Mouse (Mus musculus): Measurements from ENCODE around the gene Arhgap18.

The Arhgap18 gene

DNA sequence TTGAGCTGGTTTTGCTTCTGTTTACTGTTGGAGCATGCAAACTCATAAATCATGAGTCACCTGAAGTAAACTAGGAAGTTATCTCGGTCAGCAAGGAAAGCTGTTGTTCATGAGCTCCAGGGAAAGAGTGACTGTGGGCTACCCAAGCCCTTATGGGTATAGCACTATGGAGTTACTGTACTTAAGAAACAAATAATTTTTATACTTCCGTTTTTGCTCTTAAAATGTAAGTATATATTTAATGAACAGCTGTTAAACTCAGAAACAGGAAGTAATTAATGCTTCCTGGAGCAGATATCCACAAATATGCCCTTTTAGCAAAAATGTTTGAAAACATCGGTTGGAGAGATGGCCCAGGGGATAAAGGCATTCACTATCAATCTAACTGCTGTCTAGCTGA lies 27.4 kb downstream of the Arhgap18 start:
- no peak for DNase-seq

DNA sequence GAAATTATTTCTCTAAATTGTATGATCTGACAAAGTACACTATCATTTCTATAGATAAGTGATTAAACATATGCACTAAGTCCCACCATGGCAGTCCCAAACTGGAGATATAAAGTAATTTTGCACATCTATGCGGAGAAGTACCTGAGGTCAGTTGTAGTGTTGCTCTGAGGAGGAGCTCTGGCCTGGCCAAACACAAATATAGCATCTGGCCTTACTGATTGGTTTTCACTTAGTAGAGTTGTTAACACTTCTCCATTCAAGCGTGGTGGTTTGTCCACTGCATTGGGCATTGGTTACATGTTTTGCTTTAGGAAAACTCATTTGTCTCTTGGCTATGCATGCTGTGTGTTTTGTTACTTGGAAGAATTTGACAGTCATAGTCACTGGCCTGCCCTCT lies 36.5 kb downstream of the Arhgap18 start:
- no peak for DNase-seq

DNA sequence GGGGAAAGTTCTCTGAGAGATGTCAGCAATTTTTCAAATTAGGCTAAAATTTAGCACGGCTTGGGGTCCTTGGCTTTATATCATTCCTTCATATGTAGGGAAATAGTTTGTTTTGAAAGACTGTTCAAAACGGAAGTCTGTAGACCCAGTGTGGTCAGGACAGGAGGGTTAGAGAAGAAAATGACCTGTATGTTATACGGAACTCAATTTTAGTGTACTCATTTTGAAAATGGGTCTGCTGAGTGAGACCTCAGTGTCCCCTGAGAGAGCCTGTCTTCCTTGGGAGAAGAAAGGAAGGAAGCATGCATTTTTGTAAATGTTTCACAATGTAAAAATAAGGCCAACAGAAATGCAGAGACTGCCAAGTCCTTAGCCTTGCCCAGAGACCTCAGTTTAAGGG lies 38.6 kb downstream of the Arhgap18 start:
- DNase-seq = no peak

DNA sequence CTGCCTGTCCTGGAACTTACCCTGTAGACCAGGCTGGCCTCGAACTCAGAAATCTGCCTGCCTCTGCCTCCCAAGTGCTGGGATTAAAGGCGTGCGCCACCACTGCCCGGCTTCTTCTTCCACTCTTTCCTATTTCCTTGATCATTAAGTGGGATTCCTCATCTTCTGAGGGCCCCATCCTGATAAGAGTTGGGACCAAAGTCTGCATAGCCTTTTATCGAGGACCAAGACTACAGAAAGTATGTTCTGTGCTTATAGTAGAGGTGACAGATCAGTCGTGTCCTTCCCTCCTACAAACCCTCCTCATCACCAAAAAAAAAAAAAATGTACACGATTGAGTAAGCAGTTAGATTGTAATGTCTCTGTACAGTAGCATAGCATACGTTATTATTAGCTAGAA lies 39.8 kb downstream of the Arhgap18 start:
- DNase-seq = no peak

DNA sequence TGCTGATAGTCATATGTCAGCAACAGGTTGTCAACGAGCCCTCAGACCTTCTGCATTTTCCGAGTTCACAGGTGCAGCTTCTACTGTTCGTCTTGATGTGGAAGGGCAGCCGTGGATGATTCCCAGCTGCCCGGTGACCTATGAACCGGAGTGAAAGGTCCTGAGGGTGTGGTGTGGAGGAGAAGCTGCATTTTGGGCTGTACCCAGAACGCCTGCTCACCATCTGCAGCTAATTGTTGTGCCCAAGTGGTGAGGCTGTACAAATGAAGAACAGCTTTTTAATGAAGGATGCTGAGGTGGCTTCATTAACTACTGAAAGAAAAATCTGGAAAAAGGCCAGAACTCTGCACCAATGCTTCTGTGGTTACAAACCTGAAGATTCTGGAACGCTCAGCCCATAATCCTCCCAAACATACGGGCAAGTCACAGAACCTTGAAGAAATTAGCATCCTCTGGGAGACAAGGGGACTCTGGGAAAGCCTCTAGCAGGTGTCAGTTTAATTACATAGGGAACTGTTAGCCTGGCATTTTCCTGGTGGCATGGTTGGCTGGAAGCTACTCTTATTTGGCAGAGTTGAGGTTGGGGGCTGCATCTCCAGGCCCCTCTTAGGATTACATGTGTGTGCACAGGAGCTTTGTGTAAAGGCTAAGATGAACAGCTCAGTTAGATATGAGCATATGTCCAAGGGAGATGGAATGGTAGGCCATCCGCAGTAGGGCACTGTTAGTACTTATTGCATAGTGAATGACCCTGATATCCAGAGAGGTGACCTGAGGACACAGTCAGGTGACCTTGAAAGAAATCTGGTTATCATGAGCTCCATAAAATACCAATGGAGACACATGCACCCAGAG lies 43.4 kb downstream of the Arhgap18 start:
- DNase-seq = no peak

DNA sequence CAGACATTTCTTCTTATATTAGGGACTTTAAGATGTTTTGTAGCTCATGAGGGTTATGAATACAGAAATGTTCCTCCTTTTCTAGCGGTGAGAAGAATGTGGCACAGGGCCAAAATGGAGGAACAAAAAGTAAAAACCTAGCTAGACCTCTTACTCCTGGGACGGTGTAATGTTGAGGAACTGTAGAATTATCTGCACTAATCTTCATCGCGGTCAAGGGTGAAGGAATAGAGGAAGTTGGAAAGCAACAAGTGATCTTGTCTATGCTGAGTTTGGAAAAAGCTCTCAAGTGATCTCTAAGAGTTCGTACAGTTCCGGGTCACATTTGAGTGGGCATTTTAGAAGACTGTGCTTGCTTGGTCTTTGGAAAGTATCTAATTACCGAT lies 44.1 kb downstream of the Arhgap18 start:
- no peak for DNase-seq

DNA sequence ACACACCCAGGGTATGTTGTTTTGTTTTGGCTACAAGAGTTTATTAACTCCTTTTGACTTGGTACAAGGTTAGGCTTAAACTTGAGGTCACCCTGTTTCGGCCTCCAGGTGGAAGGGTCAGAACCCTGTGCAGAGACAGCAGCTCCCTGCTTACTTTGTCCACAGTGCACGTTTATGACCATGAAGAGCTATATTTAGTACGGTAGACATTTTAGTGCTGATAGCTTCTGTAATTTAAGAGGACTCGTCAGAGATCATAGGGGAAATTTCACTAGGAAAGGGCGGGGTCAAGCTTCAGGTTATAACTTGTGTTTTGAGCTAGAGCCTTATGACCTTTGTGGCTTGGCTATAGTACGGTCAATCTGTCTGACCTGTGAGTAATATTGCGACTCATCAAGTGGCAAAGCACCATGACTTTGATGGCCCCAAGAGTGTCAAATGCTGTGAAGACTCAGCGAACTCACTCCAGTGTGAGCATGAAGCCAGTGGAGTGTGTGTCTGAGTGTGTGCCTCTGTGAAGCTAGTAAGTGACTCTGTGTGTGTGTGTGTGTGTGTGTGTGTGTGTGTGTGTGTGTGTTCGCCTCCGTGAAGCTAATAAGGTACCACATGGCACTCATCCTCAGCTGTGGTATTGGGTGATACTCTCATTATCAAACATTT lies 45.7 kb downstream of the Arhgap18 start:
- no peak for DNase-seq

DNA sequence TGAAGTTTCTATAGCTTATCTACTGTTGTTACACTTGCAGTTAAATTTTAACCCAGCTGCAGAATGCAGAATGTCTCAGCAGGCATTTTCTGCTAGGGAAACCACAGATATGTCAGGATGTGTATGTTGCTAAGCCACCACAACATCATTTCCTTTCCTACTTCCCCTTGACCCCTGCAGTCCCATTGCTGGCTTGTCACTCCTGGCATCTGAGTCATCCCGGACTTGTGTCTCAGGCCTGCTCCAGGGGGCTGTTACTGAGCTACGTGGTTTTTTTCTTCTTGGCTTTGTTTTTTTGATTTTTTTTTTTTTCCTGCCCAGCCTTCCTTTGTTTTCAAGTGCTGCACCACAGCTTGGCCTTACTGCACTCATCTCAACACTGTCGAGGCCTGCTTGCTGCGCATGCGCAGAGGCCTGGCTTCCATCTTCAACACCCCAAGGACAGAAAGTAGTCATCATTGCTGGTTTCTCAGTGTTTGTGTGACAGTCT lies 46.4 kb downstream of the Arhgap18 start:
- DNase-seq = peak; percentile 42

DNA sequence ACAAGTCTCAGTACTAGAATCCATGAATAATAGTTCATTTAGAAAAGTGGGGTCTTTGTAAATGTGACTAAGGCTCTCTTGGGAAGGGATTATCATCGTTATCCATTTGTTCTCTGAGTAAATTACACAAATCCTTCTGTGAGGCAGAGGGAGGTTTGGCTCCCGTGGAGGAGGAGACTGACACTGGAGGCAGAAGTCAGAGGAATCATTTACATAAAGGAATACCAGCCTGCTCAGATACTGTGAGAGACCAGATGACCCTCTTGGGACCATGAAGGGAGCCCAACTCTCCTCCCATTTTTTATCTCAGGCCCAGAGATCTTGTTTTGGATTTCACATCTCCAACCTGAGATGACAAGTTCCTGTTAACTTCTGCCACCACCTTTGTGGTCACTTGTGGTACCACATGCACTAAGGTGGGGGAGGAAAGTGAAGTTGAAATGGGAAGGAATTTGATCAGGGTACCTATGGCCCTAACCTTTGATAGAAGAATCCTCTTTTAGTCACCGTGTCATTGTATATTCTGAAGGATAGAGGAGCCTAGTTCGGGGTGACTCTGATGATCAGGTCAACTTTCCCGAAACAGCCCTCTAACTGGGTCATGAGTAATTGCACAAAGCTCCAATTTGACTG lies 51.2 kb downstream of the Arhgap18 start:
- no peak for DNase-seq

DNA sequence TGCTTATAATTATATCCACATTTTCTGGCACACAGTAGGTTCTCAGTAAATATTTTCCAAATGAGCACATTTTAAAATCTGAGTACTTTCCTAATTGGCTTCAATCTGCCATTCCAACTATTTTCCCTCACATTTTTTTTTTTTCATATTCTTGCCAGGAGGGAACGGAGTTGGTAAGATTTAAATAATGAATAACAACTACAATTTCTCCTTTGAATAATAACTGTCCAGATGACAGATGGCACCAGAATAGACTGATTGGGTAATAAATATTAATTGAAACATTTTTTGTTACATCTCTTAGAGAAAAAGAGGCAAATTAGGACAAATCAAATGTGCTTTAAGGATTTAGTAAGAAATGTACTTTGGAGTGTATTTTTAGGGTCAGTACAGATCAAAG lies 51.8 kb downstream of the Arhgap18 start:
- no peak for DNase-seq

DNA sequence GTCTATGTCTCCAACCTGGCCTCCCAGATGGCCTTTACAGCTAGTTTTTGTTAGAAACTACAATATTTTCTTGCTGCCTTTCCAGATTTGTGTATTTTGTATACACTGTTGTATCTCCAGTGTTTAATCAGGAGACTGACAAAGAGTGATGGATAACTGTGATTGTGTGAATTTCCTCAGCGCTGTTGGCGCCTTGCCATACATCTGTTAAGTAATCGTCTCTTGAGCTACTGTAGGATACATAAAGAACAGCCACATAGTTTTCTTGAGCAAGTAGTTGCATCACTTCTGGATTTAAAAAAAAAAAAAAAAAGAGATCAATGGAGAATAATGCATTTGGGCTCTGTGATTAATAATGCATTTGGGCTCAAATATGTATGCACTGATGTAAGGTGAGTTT lies 52.9 kb downstream of the Arhgap18 start:
- no peak for DNase-seq

DNA sequence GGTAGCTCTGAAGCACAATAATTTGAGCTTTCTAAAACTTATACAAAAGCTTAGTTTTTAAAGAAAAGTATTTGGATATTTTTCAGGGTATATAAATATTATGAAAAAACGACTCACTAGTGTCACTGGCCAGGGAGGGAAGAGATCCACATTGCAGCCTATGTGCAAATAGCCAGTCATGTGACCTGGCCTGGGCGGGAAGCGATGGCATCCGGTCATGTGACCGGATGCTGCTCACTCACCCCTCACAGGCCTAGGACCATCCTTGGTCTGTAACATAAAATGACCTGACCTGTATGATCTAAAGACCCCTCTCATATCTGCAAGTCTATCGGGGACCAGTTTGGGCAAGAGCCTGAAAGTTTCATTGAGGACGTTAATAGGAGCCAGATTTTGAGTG lies 56.8 kb downstream of the Arhgap18 start:
- DNase-seq = no peak

DNA sequence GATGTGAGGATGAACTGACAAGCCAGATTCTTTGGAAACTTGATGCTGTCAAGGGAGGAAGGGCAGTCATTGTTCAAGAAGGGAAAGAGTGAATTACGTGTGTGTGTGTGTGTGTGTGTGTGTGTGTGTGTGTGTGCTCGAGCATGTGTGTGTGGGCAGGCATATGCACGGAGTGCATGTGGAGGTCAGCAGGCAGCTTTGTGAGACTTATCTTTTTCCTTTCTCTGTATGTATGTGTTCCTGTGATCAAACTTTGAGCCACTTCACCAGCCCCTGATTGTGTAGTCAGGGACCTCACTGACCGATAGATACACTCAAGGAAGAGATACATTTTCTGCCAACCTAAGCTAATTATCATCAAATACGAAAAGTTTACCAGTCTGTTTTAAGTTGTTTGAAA lies 57.6 kb downstream of the Arhgap18 start:
- DNase-seq = no peak

DNA sequence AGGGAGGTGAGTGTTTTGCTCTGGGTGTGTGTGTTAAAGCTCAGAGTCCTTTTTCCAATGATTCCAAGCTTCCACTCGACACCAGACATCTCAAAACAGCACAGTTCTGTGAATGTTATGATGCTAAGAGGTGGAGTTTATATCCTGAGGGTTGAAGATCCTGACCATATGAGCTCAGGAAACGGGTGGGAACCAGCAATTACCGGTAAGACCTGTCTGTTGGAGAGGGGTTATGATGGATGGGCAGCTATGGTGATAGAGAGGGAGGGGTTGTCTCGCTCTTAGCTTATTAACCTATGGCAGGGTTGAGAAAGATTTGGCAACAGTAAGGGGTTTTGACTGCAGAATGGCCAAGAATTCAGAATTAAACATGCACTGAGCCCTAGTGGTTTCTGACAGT lies 58.1 kb downstream of the Arhgap18 start:
- DNase-seq = no peak

DNA sequence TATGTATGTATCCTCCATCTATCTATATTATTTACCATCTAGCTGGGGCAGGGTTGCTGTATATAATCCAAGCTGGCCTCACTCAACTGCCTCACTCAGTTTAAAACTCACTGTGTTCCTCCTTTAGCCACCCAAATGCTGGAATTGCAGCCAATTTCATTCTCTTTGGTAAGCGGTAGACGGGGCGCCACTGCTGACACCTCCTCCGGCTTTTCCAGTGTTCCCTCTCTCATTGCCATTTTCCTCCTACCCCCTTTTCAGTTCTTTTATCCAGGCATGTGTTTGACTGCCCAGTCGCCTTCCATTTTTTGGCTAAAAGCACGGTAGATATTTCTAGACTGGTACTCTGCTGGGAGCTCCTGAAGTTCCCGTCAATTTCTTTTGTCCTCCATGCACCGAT lies 62.4 kb downstream of the Arhgap18 start:
- DNase-seq = no peak

DNA sequence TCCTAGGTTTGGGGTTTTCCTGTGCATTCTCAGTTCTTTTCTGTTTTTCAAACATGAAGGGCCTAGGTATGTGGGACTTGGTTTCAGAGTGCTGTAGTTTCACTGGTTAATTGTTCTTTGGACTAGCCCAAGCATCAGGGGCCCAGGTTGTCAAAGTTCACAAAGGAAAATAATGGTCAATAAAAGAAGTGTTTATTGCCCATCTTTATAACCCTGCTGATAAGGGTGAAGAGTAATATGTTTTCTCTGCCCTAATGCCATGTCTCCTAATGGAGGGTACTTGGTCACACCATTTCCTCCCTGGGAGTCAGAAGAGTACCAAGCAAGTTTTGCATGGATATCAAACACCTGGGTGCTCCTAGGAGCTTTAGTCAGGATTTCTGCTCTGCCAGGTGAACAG lies 67.1 kb downstream of the Arhgap18 start:
- no peak for DNase-seq

DNA sequence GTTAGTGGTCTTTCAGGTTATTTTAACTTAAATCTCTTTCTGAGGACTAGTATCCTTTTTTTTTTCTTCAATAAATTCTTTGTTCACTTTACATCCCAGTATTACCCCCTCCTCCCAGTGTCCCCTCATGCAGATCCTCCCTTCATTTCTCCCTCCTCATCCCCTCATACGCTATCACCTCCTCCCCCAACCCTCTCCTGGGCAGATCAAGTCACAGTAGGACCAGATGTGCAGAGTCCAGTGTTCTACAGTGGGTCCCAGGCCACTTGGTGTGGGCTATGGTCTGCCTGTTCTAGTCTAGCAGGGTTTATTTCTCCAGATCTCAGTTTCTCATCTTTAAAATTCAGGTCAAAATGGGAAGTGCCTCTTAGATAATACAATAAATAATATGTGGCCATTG lies 67.7 kb downstream of the Arhgap18 start:
- DNase-seq = no peak

DNA sequence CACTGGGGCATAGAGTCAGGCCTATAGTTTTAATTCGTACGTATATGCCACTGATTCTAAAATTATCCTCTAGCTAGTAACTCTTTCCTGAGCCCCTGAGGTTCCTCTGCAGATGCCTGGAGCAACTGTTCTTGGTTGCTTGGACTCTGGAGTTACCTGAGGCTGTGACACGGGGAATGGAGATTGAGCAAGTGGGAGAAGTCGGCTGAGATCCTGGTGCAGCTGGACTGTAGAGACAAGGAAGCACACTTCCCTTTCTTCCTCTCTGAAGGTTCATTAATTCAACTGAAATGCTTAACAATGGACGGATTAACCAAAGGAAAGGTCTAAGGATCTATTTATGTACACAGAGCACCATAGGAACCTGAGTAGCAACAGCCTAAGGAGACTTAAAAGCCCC lies 70.8 kb downstream of the Arhgap18 start:
- DNase-seq = no peak

DNA sequence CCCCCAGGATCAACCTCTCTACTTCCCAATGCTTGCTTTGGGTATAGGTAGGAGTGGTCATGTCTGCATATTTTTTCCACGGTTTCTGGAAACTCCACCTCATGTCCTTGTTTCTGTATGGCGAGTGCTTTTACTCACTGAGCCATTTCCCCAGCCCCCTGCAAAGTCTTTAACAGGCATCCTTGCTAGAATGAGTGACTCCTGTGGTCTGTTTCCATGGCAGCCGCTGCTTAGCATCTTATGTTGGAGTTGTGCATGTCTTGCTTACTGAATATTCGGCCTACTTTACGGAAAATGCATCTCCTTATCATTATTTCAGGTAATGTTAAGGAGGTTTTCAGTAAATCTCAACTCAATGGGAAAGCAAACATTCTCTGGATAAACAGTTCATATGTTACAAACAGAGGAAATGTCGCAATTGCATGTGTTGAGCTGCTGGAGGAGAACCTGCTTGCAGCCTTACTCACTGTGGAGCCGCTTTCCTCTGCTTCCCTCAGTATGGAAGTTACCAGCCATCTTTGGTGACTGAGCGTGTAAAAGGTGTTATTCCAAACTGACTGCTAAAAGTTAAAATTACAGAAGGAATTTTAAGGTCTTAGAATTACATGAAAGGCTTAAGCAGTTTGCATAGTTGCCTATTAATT lies 72.1 kb downstream of the Arhgap18 start:
- DNase-seq = no peak

DNA sequence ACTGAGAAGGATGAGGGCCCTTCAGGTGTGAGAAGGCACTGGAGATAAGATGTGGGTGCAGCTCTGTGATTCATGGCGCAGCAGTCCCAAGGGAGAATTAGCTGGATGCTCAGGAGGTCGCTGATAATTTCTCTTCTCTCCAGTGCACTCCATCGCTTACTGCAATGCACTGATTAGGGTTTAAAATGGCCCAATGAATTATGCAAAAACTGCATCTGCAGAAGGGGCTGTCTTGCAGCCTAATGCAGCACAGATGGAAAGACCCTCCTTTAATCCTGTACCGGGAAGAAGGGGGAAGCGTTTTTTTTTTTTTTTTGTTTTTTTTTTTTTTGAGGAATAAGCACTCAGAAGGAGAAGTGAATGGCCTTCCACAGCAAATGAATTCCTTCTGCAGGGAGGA lies 74.1 kb downstream of the Arhgap18 start:
- no peak for DNase-seq

DNA sequence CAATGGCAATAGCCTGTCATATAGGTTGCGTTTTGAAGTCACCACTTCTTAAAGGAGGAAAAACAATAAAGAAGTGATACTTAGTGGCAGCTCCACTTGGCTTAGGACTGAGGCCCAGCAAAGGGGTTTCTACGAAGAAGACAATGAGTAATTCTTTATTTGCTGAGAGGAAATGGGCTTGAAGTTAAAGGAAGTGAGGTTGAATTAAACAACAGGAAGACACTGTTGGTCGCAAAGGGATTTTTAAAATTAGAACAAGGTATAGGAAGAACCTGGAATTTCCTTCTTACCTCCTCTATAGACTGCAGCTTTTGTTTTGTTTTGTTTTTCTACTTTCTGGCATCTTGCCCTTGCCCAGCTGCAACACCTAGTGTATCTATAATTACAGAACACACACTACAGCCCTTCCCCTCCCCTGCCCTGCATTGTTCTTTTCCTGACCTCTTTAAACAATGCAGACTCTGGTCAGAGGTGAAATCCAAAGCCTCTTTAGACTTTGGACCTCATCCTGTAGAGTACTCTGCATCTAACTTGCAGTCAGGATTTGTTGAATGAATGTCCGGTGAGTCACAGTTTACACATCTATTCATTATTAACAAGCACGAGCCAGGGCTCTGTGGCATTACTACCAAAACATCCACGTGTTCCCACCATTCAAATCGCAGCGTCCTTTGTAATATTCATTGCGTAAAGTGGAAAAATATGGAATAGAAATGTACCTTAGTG lies 75.4 kb downstream of the Arhgap18 start:
- no peak for DNase-seq

DNA sequence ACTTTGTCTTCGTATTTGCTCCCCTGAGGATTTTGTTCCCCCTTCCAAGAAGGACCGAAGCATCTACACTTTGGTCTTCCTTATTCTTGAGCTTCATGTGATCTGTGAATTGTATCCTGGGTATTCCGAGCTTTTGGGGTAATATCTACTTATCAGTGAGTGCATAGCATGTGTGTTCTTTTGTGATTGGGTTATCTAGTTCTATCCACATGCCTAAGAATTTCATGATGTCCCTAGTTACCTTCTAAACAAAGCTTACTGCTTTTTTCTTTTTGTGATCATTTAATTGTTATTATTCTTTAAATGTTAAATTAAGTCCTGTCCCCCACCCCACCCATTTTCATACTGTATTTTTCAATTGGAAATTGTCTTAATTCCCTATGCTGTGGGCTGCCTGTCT lies 78.8 kb downstream of the Arhgap18 start:
- no peak for DNase-seq

All from liver (tissue).